Mouse (Mus musculus) stomach, postnatal 0 days (tissue): ENCODE measurements around the gene Ube4b. TPM values are rescaled to one million over a fixed set of nuclear protein-coding genes. Genes with fewer than 3 reads are reported as not detected.
A peak's percentile ranks its signal among the peaks of the same experiment; 100 is the strongest.

Experiments used
- ATAC-seq: fragments of 200-750 bp; cut with Nextera tagmentation; 2 replicates; pipeline ENCODE4 v1.8.0; 2017; ENCODE audit not compliant: low FRiP score, low TSS enrichment
- DNase-seq: peaks from one replicate; pipeline ENCODE4 v3.0.0-alpha.2; 2016; ENCODE audit warnings: low spot score
- H3K27ac ChIP-seq: fragments of 300-500 bp; sonication (generic); replicated peaks from 2 replicates; pipeline ENCODE4 v1.5.1; 2014; ENCODE audit warnings: mild to moderate bottlenecking, control low read depth
- H3K27me3 ChIP-seq: fragments of 300-500 bp; sonication (generic); 2 replicates; pipeline ENCODE4 v1.6.1; 2014; ENCODE audit warnings: low read length; ENCODE audit not compliant: control insufficient read depth, insufficient read depth
- H3K36me3 ChIP-seq: fragments of 300-500 bp; sonication (generic); 2 replicates; pipeline ENCODE4 v1.6.1; 2014; ENCODE audit warnings: low read length, mixed read lengths; ENCODE audit not compliant: control insufficient read depth, insufficient read depth
- H3K4me1 ChIP-seq: fragments of 300-500 bp; sonication (generic); replicated peaks from 2 replicates; pipeline ENCODE4 v1.6.1; 2014; ENCODE audit warnings: antibody characterized with exemption; ENCODE audit not compliant: control insufficient read depth, insufficient read depth
- H3K4me2 ChIP-seq: fragments of 300-500 bp; sonication (generic); replicated peaks from 2 replicates; pipeline ENCODE4 v1.6.1; 2014; ENCODE audit warnings: low read depth, mild to moderate bottlenecking, control low read depth, moderate library complexity
- H3K4me3 ChIP-seq: fragments of 300-500 bp; sonication (generic); 2 replicates; pipeline ENCODE4 v1.5.1; 2014; ENCODE audit warnings: low read depth, low read length, control low read depth
- H3K9ac ChIP-seq: fragments of 300-500 bp; sonication (generic); 2 replicates; pipeline ENCODE4 v1.6.1; 2014; ENCODE audit warnings: mild to moderate bottlenecking, low read length, control low read depth, mixed read lengths
- H3K9me3 ChIP-seq: fragments of 300-500 bp; sonication (generic); 2 replicates; pipeline ENCODE4 v1.6.1; 2016; ENCODE audit warnings: low read length; ENCODE audit not compliant: control insufficient read depth
- CTCF ChIP-seq: IDR thresholded peaks from 2 replicates; pipeline ENCODE4 v1.5.1; 2016; ENCODE audit warnings: antibody characterized with exemption, low read depth, mild to moderate bottlenecking, moderate library complexity
- EP300 ChIP-seq: optimal IDR thresholded peaks from 2 replicates; pipeline ENCODE3; 2016; ENCODE audit warnings: antibody characterized with exemption
- WGBS: fragments of 180-500 bp; shearing (Covaris S2); extraction: QIAGEN DNeasy Blood & Tissue Kit; methylation state at CpG from one replicate; pipeline ENCODE4 v1.1.7; 2014; 5-methylcytosine and 5-hydroxymethylcytosine counted together
- polyA plus RNA-seq: library from polyadenylated mRNA; unstranded; fragments of >200 nt; fragmentation: Nextera tagmentation; extraction: Ambion mirVana; gene quantifications from 2 replicates; pipeline ENCODE4 v1.2.1, GENCODE M21; 2015

Ube4b gene
- polyA plus RNA-seq, 1 experiment from 2014 or later: 14.4 TPM

- H3K36me3 ChIP-seq: peaks cover 17% of the 10 kb centered on the region
- no peaks in the 10 kb centered on the region for H3K4me1 ChIP-seq
- 73% methylated on average over 7 of the region's 7 CpGs for WGBS
- H3K4me2 ChIP-seq: no peak overlapping the region
- no peak; the same call in 1 of the 2 replicates for ATAC-seq
- H3K4me3 ChIP-seq: no peak overlapping the region
- no peak overlapping the region for H3K9ac ChIP-seq
- no peaks in the 10 kb centered on the region for H3K27me3 ChIP-seq
- DNase-seq: no peak
- no peaks in the 10 kb centered on the region for H3K9me3 ChIP-seq
- TF ChIP-seq CTCF: no peak
- TF ChIP-seq EP300: no peak
- H3K27ac ChIP-seq: no peak overlapping the region
Observed at GRCm38 (mm10) chr4:149381001-149381400, 45.5 kb downstream of the Ube4b start.

GRCm38 (mm10) chr4:149379881-149380280 is 46.7 kb downstream of the Ube4b start:
- Histone ChIP-seq H3K27me3 (no peaks in the 10 kb centered on the region), H3K36me3 (peaks cover 12% of the 10 kb centered on the region), H3K9ac (no peak overlapping the region), H3K4me3 (no peak overlapping the region), H3K4me1 (no peaks in the 10 kb centered on the region), H3K9me3 (no peaks in the 10 kb centered on the region), H3K27ac (no peak overlapping the region; the same call in 1 of the 2 replicates), H3K4me2 (no peak overlapping the region)
- TF ChIP-seq CTCF (no peak), EP300 (no peak)
- DNase-seq (peak; percentile 74), ATAC-seq (peak; percentile 77)
- 67% methylated on average over 17 of the region's 17 CpGs for WGBS

- no peak for DNase-seq
- no peak overlapping the region for H3K9ac ChIP-seq
- no peaks in the 10 kb centered on the region for H3K27me3 ChIP-seq
- WGBS: 79% methylated on average over 8 of the region's 8 CpGs
- no peak overlapping the region for H3K4me2 ChIP-seq
- no peak for TF ChIP-seq CTCF
- no peak for TF ChIP-seq EP300
- ATAC-seq: no peak
- H3K4me3 ChIP-seq: no peak overlapping the region
- no peaks in the 10 kb centered on the region for H3K9me3 ChIP-seq
- H3K27ac ChIP-seq: no peak overlapping the region
- H3K36me3 ChIP-seq: peaks cover 12% of the 10 kb centered on the region
- H3K4me1 ChIP-seq: no peaks in the 10 kb centered on the region
Observed at GRCm38 (mm10) chr4:149378819-149379218, 47.7 kb downstream of the Ube4b start.

GRCm38 (mm10) chr4:149376034-149376433 is 50.5 kb downstream of the Ube4b start:
- Histone ChIP-seq H3K9ac (no peak overlapping the region), H3K4me2 (no peak overlapping the region), H3K27ac (peak overlapping the region; percentile 18; the same call in 1 of the 2 replicates), H3K9me3 (no peaks in the 10 kb centered on the region), H3K4me1 (no peaks in the 10 kb centered on the region), H3K4me3 (no peak overlapping the region), H3K27me3 (no peaks in the 10 kb centered on the region), H3K36me3 (peaks cover 6% of the 10 kb centered on the region)
- 61% methylated on average over 10 of the region's 10 CpGs for WGBS
- ATAC-seq (peak; percentile 21; the same call in 1 of the 2 replicates), DNase-seq (no peak)
- no peak for TF ChIP-seq CTCF

GRCm38 (mm10) chr4:149374662-149375061 is 51.9 kb downstream of the Ube4b start:
- TF ChIP-seq CTCF (no peak), EP300 (no peak)
- no peak overlapping the region for H3K4me3 ChIP-seq
- no peak overlapping the region for H3K4me2 ChIP-seq
- DNase-seq (no peak), ATAC-seq (no peak)
- H3K9ac ChIP-seq: no peak overlapping the region
- peaks cover 7% of the 10 kb centered on the region for H3K36me3 ChIP-seq
- H3K27me3 ChIP-seq: no peaks in the 10 kb centered on the region
- WGBS: 82% methylated on average over 11 of the region's 11 CpGs
- H3K9me3 ChIP-seq: no peaks in the 10 kb centered on the region
- H3K4me1 ChIP-seq: no peaks in the 10 kb centered on the region
- H3K27ac ChIP-seq: no peak overlapping the region

- H3K9ac ChIP-seq: no peak overlapping the region
- TF ChIP-seq CTCF (no peak), EP300 (no peak)
- no peak for DNase-seq
- no peaks in the 10 kb centered on the region for H3K4me1 ChIP-seq
- no peak for ATAC-seq
- no peak overlapping the region for H3K27ac ChIP-seq
- no peaks in the 10 kb centered on the region for H3K27me3 ChIP-seq
- no peak overlapping the region for H3K4me3 ChIP-seq
- H3K4me2 ChIP-seq: no peak overlapping the region
- peaks cover 12% of the 10 kb centered on the region for H3K36me3 ChIP-seq
- 81% methylated on average over 9 of the region's 9 CpGs for WGBS
- H3K9me3 ChIP-seq: no peaks in the 10 kb centered on the region
Observed at GRCm38 (mm10) chr4:149373927-149374326, 52.6 kb downstream of the Ube4b start.
